Mouse (Mus musculus) thymus, adult 2 months (tissue): ENCODE data around the gene Xxylt1. TPM values are rescaled to one million over a fixed set of nuclear protein-coding genes. Genes with fewer than 3 reads are reported as not detected.

Experiments used
- DNase-seq: peaks from one replicate; pipeline ENCODE4 v3.0.0; 2021
- H3K27ac ChIP-seq: fragments of 200-500 bp; 2 replicates; pipeline ENCODE4 v1.5.1; 2012; ENCODE audit warnings: low read length, control low read depth; ENCODE audit not compliant: control insufficient read depth, insufficient read depth
- H3K27me3 ChIP-seq: fragments of 200-500 bp; 2 replicates; pipeline ENCODE4 v1.6.1; 2012; ENCODE audit warnings: mild to moderate bottlenecking, low read length, moderate library complexity, mixed read lengths; ENCODE audit not compliant: control insufficient read depth, insufficient read depth
- H3K36me3 ChIP-seq: fragments of 200-500 bp; 2 replicates; pipeline ENCODE4 v1.6.1; 2012; ENCODE audit warnings: mild to moderate bottlenecking, low read length, moderate library complexity; ENCODE audit not compliant: control insufficient read depth, insufficient read depth
- H3K4me1 ChIP-seq: fragments of 200-500 bp; replicated peaks from 2 replicates; pipeline ENCODE4 v1.6.1; 2012; ENCODE audit warnings: low read length; ENCODE audit not compliant: control insufficient read depth, insufficient read depth
- H3K4me3 ChIP-seq: fragments of 200-500 bp; 2 replicates; pipeline ENCODE4 v1.5.1; 2012; ENCODE audit warnings: mild to moderate bottlenecking, low read length, control low read depth, moderate library complexity; ENCODE audit not compliant: control insufficient read depth, insufficient read depth
- CTCF ChIP-seq: fragments of 200-500 bp; IDR thresholded peaks from 2 replicates; pipeline ENCODE4 v1.5.1; 2012; ENCODE audit warnings: mild to moderate bottlenecking, control low read depth, low read length, moderate library complexity, borderline replicate concordance; ENCODE audit not compliant: control insufficient read depth, poor library complexity, insufficient read depth; ENCODE audit errors: extremely low read depth
- POLR2A ChIP-seq: fragments of 200-500 bp; IDR thresholded peaks from 2 replicates; pipeline ENCODE4 v1.6.1; 2012; ENCODE audit warnings: mild to moderate bottlenecking, low read length, control low read depth, moderate library complexity; ENCODE audit not compliant: control insufficient read depth, poor library complexity, insufficient read depth; ENCODE audit errors: extremely low read depth
- WGBS: fragments of 180-500 bp; shearing (Covaris S2); methylation state at CpG from one replicate; pipeline ENCODE4 v1.1.7; 2018; 5-methylcytosine and 5-hydroxymethylcytosine counted together
- polyA plus RNA-seq: library from polyadenylated mRNA; depleted of rRNA; stranded (reverse); fragments of >200 nt; gene quantifications from 2 replicates; pipeline ENCODE4 v1.2.3, GENCODE M21; 2012

Xxylt1 gene
- polyA plus RNA-seq, 1 experiment: 13.2 TPM

- 69% methylated on average over 6 of the region's 6 CpGs for WGBS
- Histone ChIP-seq H3K36me3 (no peaks in the 10 kb centered on the region), H3K27me3 (no peaks in the 10 kb centered on the region), H3K4me3 (no peak overlapping the region), H3K4me1 (no peaks in the 10 kb centered on the region), H3K27ac (no peak overlapping the region)
- TF ChIP-seq CTCF (no peak), POLR2A (no peak)
- no peak for DNase-seq
Observed at GRCm38 (mm10) chr16:30988225-30988624, 93.0 kb downstream of the Xxylt1 start.

GRCm38 (mm10) chr16:30987684-30988083 lies 93.5 kb downstream of the Xxylt1 start:
- Histone ChIP-seq H3K27me3 (no peaks in the 10 kb centered on the region), H3K36me3 (no peaks in the 10 kb centered on the region), H3K27ac (no peak overlapping the region), H3K4me1 (no peaks in the 10 kb centered on the region), H3K4me3 (no peak overlapping the region)
- WGBS: 75% methylated on average over 6 of the region's 6 CpGs
- no peak for TF ChIP-seq CTCF
- TF ChIP-seq POLR2A: no peak
- no peak for DNase-seq

GRCm38 (mm10) chr16:30984826-30985545 lies 96.2 kb downstream of the Xxylt1 start:
- Histone ChIP-seq H3K36me3 (no peaks in the 10 kb centered on the region), H3K4me1 (no peaks in the 10 kb centered on the region), H3K27ac (no peak overlapping the region), H3K4me3 (no peak overlapping the region), H3K27me3 (no peaks in the 10 kb centered on the region)
- no peak for TF ChIP-seq POLR2A
- no peak for TF ChIP-seq CTCF
- 95% methylated on average over 17 of the region's 17 CpGs for WGBS
- DNase-seq: no peak

GRCm38 (mm10) chr16:30984101-30984500 lies 97.1 kb downstream of the Xxylt1 start:
- no peak overlapping the region for H3K4me3 ChIP-seq
- H3K4me1 ChIP-seq: no peaks in the 10 kb centered on the region
- TF ChIP-seq POLR2A (no peak), CTCF (no peak)
- H3K36me3 ChIP-seq: no peaks in the 10 kb centered on the region
- no peak for DNase-seq
- no peaks in the 10 kb centered on the region for H3K27me3 ChIP-seq
- WGBS: 96% methylated on average over 5 of the region's 5 CpGs
- no peak overlapping the region for H3K27ac ChIP-seq

GRCm38 (mm10) chr16:30983699-30984098 lies 97.5 kb downstream of the Xxylt1 start:
- H3K4me3 ChIP-seq: no peak overlapping the region
- no peaks in the 10 kb centered on the region for H3K27me3 ChIP-seq
- H3K36me3 ChIP-seq: no peaks in the 10 kb centered on the region
- H3K27ac ChIP-seq: no peak overlapping the region
- no peak for TF ChIP-seq CTCF
- TF ChIP-seq POLR2A: no peak
- 89% methylated on average over 6 of the region's 6 CpGs for WGBS
- DNase-seq: no peak
- H3K4me1 ChIP-seq: no peaks in the 10 kb centered on the region

GRCm38 (mm10) chr16:30983281-30983680 lies 98.0 kb downstream of the Xxylt1 start:
- Histone ChIP-seq H3K27ac (no peak overlapping the region), H3K4me1 (no peaks in the 10 kb centered on the region), H3K4me3 (no peak overlapping the region), H3K27me3 (no peaks in the 10 kb centered on the region), H3K36me3 (no peaks in the 10 kb centered on the region)
- WGBS: 87% methylated on average over 4 of the region's 4 CpGs
- DNase-seq: no peak
- TF ChIP-seq POLR2A: no peak
- no peak for TF ChIP-seq CTCF
